Mouse (Mus musculus): ENCODE data around the gene Cacna1c. TPM values are rescaled to one million over a fixed set of nuclear protein-coding genes. Genes with fewer than 3 reads are reported as not detected.

The Cacna1c gene
- polyA plus RNA-seq, 1 experiment from 2014 or later, result 13.7 TPM

DNA sequence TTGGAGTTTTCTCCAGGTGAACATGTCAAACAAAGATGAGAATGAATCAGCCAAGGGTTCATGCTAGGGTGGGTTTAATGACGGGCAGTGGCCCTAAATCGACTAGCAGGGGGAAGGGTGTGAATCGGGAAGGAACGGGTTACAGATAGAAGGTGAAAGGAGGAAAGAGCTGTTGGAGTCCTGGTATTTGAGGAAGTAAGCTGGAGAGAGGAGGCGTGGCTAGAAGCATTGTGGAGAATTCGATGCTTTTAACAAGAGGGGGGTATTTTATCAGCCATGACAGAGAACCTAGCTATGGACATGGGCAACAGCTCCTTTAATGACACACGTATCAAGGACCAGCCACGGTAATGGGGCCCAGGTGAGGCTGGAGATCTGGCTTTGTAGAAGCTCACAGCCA is 417.0 kb downstream of the Cacna1c start:
- H3K27ac ChIP-seq (ENCODE audit: low read depth, low read length), result no peak overlapping the region
- no peak overlapping the region for H3K4me3 ChIP-seq (ENCODE audit: low read depth, low read length)
- H3K4me2 ChIP-seq (ENCODE audit: low read depth, low read length), result no peak overlapping the region
- no peaks in the 10 kb centered on the region for H3K27me3 ChIP-seq (ENCODE audit: control insufficient read depth, insufficient read depth, low read length)
- H3K9ac ChIP-seq (replicated peaks; ENCODE audit: low read depth, low read length), result no peak overlapping the region
- no peak for ATAC-seq (ENCODE audit: low read depth)
- no peaks in the 10 kb centered on the region for H3K4me1 ChIP-seq (ENCODE audit: control insufficient read depth, insufficient read depth, low read length)
- H3K9me3 ChIP-seq (ENCODE audit: control insufficient read depth, low read length), result no peaks in the 10 kb centered on the region
- 89% methylated on average over 8 of the region's 8 CpGs for WGBS
- H3K36me3 ChIP-seq (ENCODE audit: control insufficient read depth, insufficient read depth, low read length), result no peaks in the 10 kb centered on the region

DNA sequence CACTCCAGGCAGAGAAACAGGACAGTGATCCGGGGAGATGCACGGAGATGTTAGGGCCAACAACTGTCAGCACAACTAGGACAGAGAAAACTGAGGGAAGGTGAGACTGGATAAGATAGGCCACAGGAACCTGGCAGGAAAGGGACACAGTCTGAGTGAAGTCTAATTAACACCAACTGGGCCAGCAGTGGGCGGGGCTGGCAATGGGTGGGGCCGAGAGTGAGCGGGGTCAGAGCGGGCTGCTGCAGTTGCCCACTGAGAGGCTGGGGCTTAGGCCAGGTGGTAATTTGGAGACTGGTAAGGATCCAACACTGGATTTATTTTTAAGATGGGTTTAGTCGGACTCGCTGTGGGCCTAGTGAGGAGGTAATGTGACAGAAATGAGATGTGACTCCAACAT is 418.8 kb downstream of the Cacna1c start:
- no peak overlapping the region for H3K27ac ChIP-seq (ENCODE audit: low read depth, low read length)
- no peaks in the 10 kb centered on the region for H3K36me3 ChIP-seq (ENCODE audit: control insufficient read depth, insufficient read depth, low read length)
- no peak overlapping the region for H3K4me3 ChIP-seq (ENCODE audit: low read depth, low read length)
- 74% methylated on average over 8 of the region's 8 CpGs for WGBS
- H3K4me1 ChIP-seq (ENCODE audit: control insufficient read depth, insufficient read depth, low read length), result no peaks in the 10 kb centered on the region
- no peak overlapping the region for H3K9ac ChIP-seq (replicated peaks; ENCODE audit: low read depth, low read length)
- H3K4me2 ChIP-seq (ENCODE audit: low read depth, low read length), result no peak overlapping the region
- no peaks in the 10 kb centered on the region for H3K9me3 ChIP-seq (ENCODE audit: control insufficient read depth, low read length)
- H3K27me3 ChIP-seq (ENCODE audit: control insufficient read depth, insufficient read depth, low read length), result no peaks in the 10 kb centered on the region
- no peak for ATAC-seq (ENCODE audit: low read depth)

DNA sequence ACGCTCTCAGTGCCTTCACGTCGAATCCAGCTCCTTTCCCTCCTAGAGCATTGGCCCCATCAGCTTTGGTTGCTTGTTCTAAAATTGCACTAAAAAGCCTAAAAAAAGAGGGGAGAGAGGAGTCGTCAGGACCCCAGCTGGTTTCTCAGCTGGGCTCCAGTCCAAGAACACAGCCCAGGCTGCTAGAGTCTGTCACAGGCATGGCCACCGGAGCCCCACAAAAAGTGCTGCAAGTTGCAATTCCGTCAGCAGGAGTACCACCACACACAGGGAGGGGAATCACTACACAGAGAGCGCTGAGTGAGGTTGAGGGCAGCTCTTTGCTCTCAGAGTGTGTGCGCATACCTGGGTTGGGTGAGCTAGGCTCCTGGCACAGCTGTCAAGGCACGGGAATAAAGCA is 419.8 kb downstream of the Cacna1c start:
- ATAC-seq (ENCODE audit: low read depth), result no peak
- H3K4me1 ChIP-seq (ENCODE audit: control insufficient read depth, insufficient read depth, low read length), result no peaks in the 10 kb centered on the region
- no peak overlapping the region for H3K4me3 ChIP-seq (ENCODE audit: low read depth, low read length)
- no peak overlapping the region for H3K27ac ChIP-seq (ENCODE audit: low read depth, low read length)
- H3K27me3 ChIP-seq (ENCODE audit: control insufficient read depth, insufficient read depth, low read length), result no peaks in the 10 kb centered on the region
- no peak overlapping the region for H3K4me2 ChIP-seq (ENCODE audit: low read depth, low read length)
- no peak overlapping the region for H3K9ac ChIP-seq (replicated peaks; ENCODE audit: low read depth, low read length)
- 77% methylated on average over 9 of the region's 9 CpGs for WGBS
- H3K9me3 ChIP-seq (ENCODE audit: control insufficient read depth, low read length), result no peaks in the 10 kb centered on the region
- H3K36me3 ChIP-seq (ENCODE audit: control insufficient read depth, insufficient read depth, low read length), result no peaks in the 10 kb centered on the region

DNA sequence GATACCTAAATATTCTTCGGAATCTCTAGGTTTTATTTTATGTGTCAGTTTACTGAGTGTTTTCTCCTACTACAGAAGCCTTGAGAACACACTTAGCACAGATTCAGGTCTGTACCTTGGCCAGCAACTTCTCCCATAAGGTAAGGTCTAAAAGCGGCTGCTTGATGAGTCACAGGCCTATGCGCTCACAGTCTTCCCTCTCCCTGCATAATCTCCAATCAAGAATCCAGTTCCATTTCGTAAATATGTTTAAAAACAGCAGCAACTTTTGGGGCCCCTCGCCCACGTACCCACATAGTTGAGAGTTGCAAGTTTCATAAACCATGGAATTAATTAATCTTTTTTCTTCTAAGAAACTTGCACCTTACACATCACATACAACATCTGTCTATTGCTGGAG is 423.6 kb downstream of the Cacna1c start:
- WGBS, result 96% methylated on average over 6 of the region's 6 CpGs

DNA sequence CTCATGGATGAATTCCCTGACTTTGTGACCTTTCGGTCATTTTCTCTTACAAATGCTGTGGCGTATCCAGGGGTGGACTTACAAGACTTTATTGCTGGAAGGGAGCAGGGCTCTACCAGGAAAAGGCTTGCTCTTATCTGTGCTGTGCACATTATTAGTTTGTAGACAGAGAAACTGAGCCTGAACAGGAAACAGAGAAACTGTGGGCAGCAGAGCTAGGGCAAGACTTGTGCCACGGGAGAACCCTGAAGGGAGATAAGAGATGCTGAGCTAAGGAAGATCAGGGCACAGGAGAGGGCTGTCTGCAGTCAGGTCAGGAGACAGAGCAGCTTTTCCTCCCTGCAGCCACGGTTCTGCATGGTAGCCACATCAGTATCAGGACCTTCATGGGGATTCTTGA is 425.1 kb downstream of the Cacna1c start:
- Histone ChIP-seq H3K9me3 (ENCODE audit: control insufficient read depth, low read length) (no peaks in the 10 kb centered on the region), H3K27ac (ENCODE audit: low read depth, low read length) (no peak overlapping the region), H3K9ac (replicated peaks; ENCODE audit: low read depth, low read length) (no peak overlapping the region), H3K4me3 (ENCODE audit: low read depth, low read length) (no peak overlapping the region), H3K4me1 (ENCODE audit: control insufficient read depth, insufficient read depth, low read length) (no peaks in the 10 kb centered on the region), H3K27me3 (ENCODE audit: control insufficient read depth, insufficient read depth, low read length) (no peaks in the 10 kb centered on the region), H3K4me2 (ENCODE audit: low read depth, low read length) (no peak overlapping the region), H3K36me3 (ENCODE audit: control insufficient read depth, insufficient read depth, low read length) (no peaks in the 10 kb centered on the region)
- 79% methylated on average over 4 of the region's 4 CpGs for WGBS
- no peak for ATAC-seq (ENCODE audit: low read depth)

More for the DNA sequence above, 423.6 kb downstream of the Cacna1c start:
- Histone ChIP-seq H3K36me3 (ENCODE audit: control insufficient read depth, insufficient read depth, low read length) (no peaks in the 10 kb centered on the region), H3K4me1 (ENCODE audit: control insufficient read depth, insufficient read depth, low read length) (no peaks in the 10 kb centered on the region), H3K9me3 (ENCODE audit: control insufficient read depth, low read length) (no peaks in the 10 kb centered on the region), H3K27ac (ENCODE audit: low read depth, low read length) (no peak overlapping the region), H3K4me3 (ENCODE audit: low read depth, low read length) (no peak overlapping the region), H3K27me3 (ENCODE audit: control insufficient read depth, insufficient read depth, low read length) (no peaks in the 10 kb centered on the region), H3K4me2 (ENCODE audit: low read depth, low read length) (no peak overlapping the region), H3K9ac (replicated peaks; ENCODE audit: low read depth, low read length) (no peak overlapping the region)
- no peak for ATAC-seq (ENCODE audit: low read depth)

DNA sequence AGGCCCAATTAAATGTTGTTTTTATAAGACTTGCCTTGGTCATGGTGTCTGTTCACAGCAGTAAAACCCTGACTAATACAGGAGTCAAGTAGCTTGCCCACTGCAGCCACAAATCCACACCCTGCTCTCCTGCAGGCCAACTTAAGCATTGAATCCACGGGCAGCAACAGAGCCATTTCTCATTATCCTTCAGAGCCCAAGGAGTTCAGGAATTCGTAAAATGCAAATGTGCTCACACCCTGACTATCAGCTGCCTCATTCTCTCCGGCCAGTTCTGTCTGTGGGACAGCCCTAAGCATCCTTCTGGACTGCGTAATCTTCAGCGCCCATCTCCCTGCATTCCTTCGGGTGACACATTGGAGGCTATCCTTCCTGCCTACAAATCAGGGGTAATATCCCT is 425.8 kb downstream of the Cacna1c start:
- 70% methylated on average over 6 of the region's 6 CpGs for WGBS
- Histone ChIP-seq H3K4me3 (ENCODE audit: low read depth, low read length) (no peak overlapping the region), H3K9me3 (ENCODE audit: control insufficient read depth, low read length) (no peaks in the 10 kb centered on the region), H3K9ac (replicated peaks; ENCODE audit: low read depth, low read length) (no peak overlapping the region), H3K4me2 (ENCODE audit: low read depth, low read length) (no peak overlapping the region), H3K27me3 (ENCODE audit: control insufficient read depth, insufficient read depth, low read length) (no peaks in the 10 kb centered on the region), H3K36me3 (ENCODE audit: control insufficient read depth, insufficient read depth, low read length) (no peaks in the 10 kb centered on the region), H3K4me1 (ENCODE audit: control insufficient read depth, insufficient read depth, low read length) (no peaks in the 10 kb centered on the region), H3K27ac (ENCODE audit: low read depth, low read length) (no peak overlapping the region)
- no peak for ATAC-seq (ENCODE audit: low read depth)

DNA sequence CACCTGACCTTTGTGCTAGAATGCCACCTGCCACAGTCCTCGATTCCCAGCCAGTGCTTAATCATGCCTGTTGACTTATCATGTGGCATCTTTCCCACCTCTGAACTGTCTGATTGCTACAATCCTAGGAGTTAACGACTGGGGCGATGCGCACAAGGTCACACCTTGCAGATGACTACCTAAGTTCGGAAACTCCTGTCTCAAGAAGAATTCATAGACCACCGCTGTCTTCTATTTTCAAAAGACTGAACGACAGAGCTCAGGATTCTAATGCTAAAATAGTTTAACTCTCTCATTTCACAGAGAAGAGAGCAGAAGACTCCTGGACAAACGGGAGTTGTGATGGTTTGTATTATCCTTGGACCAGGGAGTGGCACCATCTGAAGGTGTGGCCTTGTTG is 426.4 kb downstream of the Cacna1c start:
- Histone ChIP-seq H3K4me1 (ENCODE audit: control insufficient read depth, insufficient read depth, low read length) (no peaks in the 10 kb centered on the region), H3K9me3 (ENCODE audit: control insufficient read depth, low read length) (no peaks in the 10 kb centered on the region), H3K27me3 (ENCODE audit: control insufficient read depth, insufficient read depth, low read length) (no peaks in the 10 kb centered on the region), H3K36me3 (ENCODE audit: control insufficient read depth, insufficient read depth, low read length) (no peaks in the 10 kb centered on the region), H3K4me3 (ENCODE audit: low read depth, low read length) (no peak overlapping the region), H3K27ac (ENCODE audit: low read depth, low read length) (no peak overlapping the region), H3K4me2 (ENCODE audit: low read depth, low read length) (no peak overlapping the region), H3K9ac (replicated peaks; ENCODE audit: low read depth, low read length) (no peak overlapping the region)
- WGBS, result 96% methylated on average over 8 of the region's 8 CpGs
- ATAC-seq (ENCODE audit: low read depth), result no peak

DNA sequence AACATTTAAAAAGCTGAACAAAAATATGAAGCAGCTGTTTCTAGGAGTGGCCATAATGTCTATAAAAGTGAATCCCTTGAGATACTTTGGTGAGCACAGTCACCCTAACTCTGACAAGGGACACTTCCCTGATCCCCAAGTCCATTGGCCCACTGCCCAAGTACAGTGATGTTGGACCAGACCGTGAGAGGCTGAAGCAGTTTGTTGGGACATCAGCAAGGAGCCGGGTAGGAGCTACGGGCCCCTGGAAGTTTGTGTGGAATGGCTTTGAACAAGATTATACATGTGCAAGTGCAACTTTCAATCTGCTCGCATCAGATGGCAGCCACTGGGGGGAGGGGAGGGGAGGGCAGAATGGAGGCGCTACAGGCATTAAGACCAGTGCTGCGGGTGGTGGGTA is 428.5 kb downstream of the Cacna1c start:
- WGBS, result 77% methylated on average over 6 of the region's 6 CpGs
- Histone ChIP-seq H3K9ac (replicated peaks; ENCODE audit: low read depth, low read length) (no peak overlapping the region), H3K27me3 (ENCODE audit: control insufficient read depth, insufficient read depth, low read length) (no peaks in the 10 kb centered on the region), H3K4me3 (ENCODE audit: low read depth, low read length) (no peak overlapping the region), H3K9me3 (ENCODE audit: control insufficient read depth, low read length) (no peaks in the 10 kb centered on the region), H3K27ac (ENCODE audit: low read depth, low read length) (no peak overlapping the region), H3K36me3 (ENCODE audit: control insufficient read depth, insufficient read depth, low read length) (no peaks in the 10 kb centered on the region), H3K4me1 (ENCODE audit: control insufficient read depth, insufficient read depth, low read length) (no peaks in the 10 kb centered on the region), H3K4me2 (ENCODE audit: low read depth, low read length) (no peak overlapping the region)
- no peak for ATAC-seq (ENCODE audit: low read depth)

DNA sequence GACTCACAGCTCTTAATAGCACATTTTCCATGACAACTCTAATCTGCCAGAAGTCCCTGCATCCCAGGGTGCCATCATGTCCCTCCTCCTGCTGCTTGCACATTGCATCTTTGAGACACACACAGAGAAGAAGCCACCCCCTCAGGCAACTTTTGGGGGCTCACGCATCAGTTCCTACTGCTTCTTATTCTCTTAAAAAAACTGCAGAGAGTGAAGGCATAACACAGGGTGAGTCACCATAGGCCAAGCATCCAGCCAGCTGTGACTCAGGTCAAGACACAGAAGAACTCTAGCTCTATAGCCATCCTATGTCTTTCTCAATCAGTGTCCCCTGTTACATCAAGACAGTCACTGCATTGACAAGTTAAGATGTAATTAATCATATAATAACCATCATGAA is 431.0 kb downstream of the Cacna1c start:
- no peak overlapping the region for H3K9ac ChIP-seq (replicated peaks; ENCODE audit: low read depth, low read length)
- ATAC-seq (ENCODE audit: low read depth), result no peak
- 87% methylated on average over 1 of the region's 1 CpGs for WGBS

DNA sequence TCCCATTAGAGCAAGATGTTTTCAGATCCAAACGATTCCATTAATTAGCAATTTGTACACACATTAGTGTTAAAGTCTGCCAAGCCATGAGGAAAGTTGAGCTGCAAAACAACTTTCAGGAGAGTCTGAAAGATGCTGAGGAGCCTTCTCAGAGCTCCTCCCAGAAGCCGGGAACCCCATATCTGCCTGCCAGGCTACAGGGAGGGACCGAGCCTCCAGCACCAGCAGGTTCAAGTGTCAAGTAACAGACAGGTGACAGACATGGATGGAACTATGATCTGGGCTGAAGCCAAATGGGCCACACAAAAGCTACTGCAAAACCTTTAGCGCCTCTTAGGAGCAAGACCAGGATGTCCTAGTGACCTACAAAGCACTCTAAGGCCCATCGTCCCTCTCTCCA is 437.2 kb downstream of the Cacna1c start:
- H3K27me3 ChIP-seq (ENCODE audit: control insufficient read depth, insufficient read depth, low read length), result no peaks in the 10 kb centered on the region
- H3K4me3 ChIP-seq (ENCODE audit: low read depth, low read length), result no peak overlapping the region
- H3K36me3 ChIP-seq (ENCODE audit: control insufficient read depth, insufficient read depth, low read length), result no peaks in the 10 kb centered on the region
- no peaks in the 10 kb centered on the region for H3K9me3 ChIP-seq (ENCODE audit: control insufficient read depth, low read length)
- H3K9ac ChIP-seq (replicated peaks; ENCODE audit: low read depth, low read length), result no peak overlapping the region
- H3K4me1 ChIP-seq (ENCODE audit: control insufficient read depth, insufficient read depth, low read length), result no peaks in the 10 kb centered on the region
- H3K4me2 ChIP-seq (ENCODE audit: low read depth, low read length), result no peak overlapping the region
- no peak for ATAC-seq (ENCODE audit: low read depth)
- no peak overlapping the region for H3K27ac ChIP-seq (ENCODE audit: low read depth, low read length)
- 91% methylated on average over 5 of the region's 5 CpGs for WGBS

More for the DNA sequence above, 431.0 kb downstream of the Cacna1c start:
- Histone ChIP-seq H3K4me2 (ENCODE audit: low read depth, low read length) (no peak overlapping the region), H3K9me3 (ENCODE audit: control insufficient read depth, low read length) (no peaks in the 10 kb centered on the region), H3K4me1 (ENCODE audit: control insufficient read depth, insufficient read depth, low read length) (no peaks in the 10 kb centered on the region), H3K27ac (ENCODE audit: low read depth, low read length) (no peak overlapping the region), H3K4me3 (ENCODE audit: low read depth, low read length) (no peak overlapping the region), H3K27me3 (ENCODE audit: control insufficient read depth, insufficient read depth, low read length) (no peaks in the 10 kb centered on the region), H3K36me3 (ENCODE audit: control insufficient read depth, insufficient read depth, low read length) (no peaks in the 10 kb centered on the region)
